Mouse (Mus musculus): ENCODE results near the gene 1700001J03Rik.

GRCm38 (mm10) chr5:146150454-146150853 is 34.6 kb downstream of the 1700001J03Rik start:
- TF ChIP-seq CTCF (IDR thresholded peaks at IDR 0.05; ENCODE audit: low read depth): no peak
- TF ChIP-seq EP300 (optimal IDR thresholded peaks at IDR 0.05): no peak

Measured in stomach, postnatal 0 days (tissue).